Mouse (Mus musculus) spleen, adult 2 months (tissue): Measurements from ENCODE around the gene Acer1. TPM values are rescaled to one million over a fixed set of nuclear protein-coding genes. Genes with fewer than 3 reads are reported as not detected.

ENCODE experiments used
- DNase-seq, 2 experiments: peaks; one replicate each; pipeline versions ENCODE4 v3.0.0 to v3.0.0-alpha.2; 2012 to 2021; ENCODE audit warnings: low spot score in 2 of 2, low read depth in 1 of 2
- H3K27ac ChIP-seq: fragments of 200-500 bp; 2 replicates; pipeline ENCODE4 v1.5.1; 2012; ENCODE audit warnings: low read length, inconsistent platforms; ENCODE audit not compliant: insufficient read depth
- H3K27me3 ChIP-seq: fragments of 200-500 bp; 2 replicates; pipeline ENCODE4 v1.6.1; 2012; ENCODE audit warnings: mild to moderate bottlenecking, moderate library complexity, low read length, inconsistent platforms; ENCODE audit not compliant: control insufficient read depth, insufficient read depth
- H3K36me3 ChIP-seq: fragments of 200-500 bp; 2 replicates; pipeline ENCODE4 v1.6.1; 2012; ENCODE audit warnings: mild to moderate bottlenecking, low read length, inconsistent platforms; ENCODE audit not compliant: control insufficient read depth, insufficient read depth
- H3K4me1 ChIP-seq: fragments of 200-500 bp; 2 replicates; pipeline ENCODE4 v1.6.1; 2011; ENCODE audit warnings: inconsistent platforms; ENCODE audit not compliant: control insufficient read depth, insufficient read depth, insufficient read length
- H3K4me3 ChIP-seq: fragments of 200-500 bp; 2 replicates; pipeline ENCODE4 v1.5.1; 2011; ENCODE audit warnings: mild to moderate bottlenecking, inconsistent platforms; ENCODE audit not compliant: insufficient read depth, insufficient read length; ENCODE audit errors: extremely low read depth
- CTCF ChIP-seq: fragments of 200-500 bp; IDR thresholded peaks from 2 replicates; pipeline ENCODE4 v1.5.1; 2011; ENCODE audit warnings: mild to moderate bottlenecking, inconsistent platforms; ENCODE audit not compliant: insufficient read depth, insufficient read length, insufficient replicate concordance; ENCODE audit errors: extremely low read depth
- POLR2A ChIP-seq: fragments of 200-500 bp; IDR thresholded peaks from 2 replicates; pipeline ENCODE4 v1.6.1; 2011; ENCODE audit warnings: low read depth, low read length, inconsistent platforms
- WGBS: fragments of 180-500 bp; shearing (Covaris S2); methylation state at CpG from one replicate; pipeline ENCODE4 v1.1.7; 2018; 5-methylcytosine and 5-hydroxymethylcytosine counted together
- polyA plus RNA-seq: library from polyadenylated mRNA; depleted of rRNA; stranded (reverse); fragments of >200 nt; gene quantifications from 2 replicates; pipeline ENCODE4 v1.2.3, GENCODE M21; 2012

Acer1 gene
- polyA plus RNA-seq, 1 experiment: not detected

DNA sequence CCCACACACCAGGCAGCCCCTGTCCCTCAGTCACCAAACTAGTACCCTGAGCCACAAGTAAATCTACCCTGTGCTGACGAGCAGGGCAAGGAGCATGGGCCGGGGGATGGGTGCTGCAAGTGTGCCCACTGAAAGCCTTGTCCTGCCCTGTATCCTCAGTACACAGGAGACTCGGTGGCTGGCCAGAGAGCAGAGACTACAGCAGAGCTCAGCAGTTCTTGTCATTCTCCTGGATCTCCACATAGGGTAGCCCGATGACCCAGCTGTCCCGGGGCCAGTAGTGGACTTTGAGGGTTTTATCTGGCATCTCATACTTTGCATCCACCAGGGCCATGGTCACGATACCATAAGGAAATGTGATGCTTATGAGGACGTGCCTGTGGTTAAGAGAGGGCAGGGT, 27.1 kb downstream of the Acer1 start:
- Histone ChIP-seq H3K36me3 (no peaks in the 10 kb centered on the region), H3K4me3 (no peak overlapping the region), H3K4me1 (0 out of 2 replicates have a peak, but pooled peaks cover 3% of the 10 kb centered on the region), H3K27me3 (no peaks in the 10 kb centered on the region), H3K27ac (no peak overlapping the region)
- 73% methylated on average over 7 of the region's 7 CpGs for WGBS
- DNase-seq: no peak
- TF ChIP-seq CTCF: no peak

GRCm38 (mm10) chr17:56952639-56953038, 29.3 kb downstream of the Acer1 start:
- no peak overlapping the region for H3K4me3 ChIP-seq
- H3K36me3 ChIP-seq: no peaks in the 10 kb centered on the region
- WGBS: 92% methylated on average over 1 of the region's 1 CpGs
- H3K27ac ChIP-seq: no peak overlapping the region
- no peaks in the 10 kb centered on the region for H3K4me1 ChIP-seq
- no peak for DNase-seq
- no peaks in the 10 kb centered on the region for H3K27me3 ChIP-seq
- no peak for TF ChIP-seq CTCF
- TF ChIP-seq POLR2A: no peak

DNA sequence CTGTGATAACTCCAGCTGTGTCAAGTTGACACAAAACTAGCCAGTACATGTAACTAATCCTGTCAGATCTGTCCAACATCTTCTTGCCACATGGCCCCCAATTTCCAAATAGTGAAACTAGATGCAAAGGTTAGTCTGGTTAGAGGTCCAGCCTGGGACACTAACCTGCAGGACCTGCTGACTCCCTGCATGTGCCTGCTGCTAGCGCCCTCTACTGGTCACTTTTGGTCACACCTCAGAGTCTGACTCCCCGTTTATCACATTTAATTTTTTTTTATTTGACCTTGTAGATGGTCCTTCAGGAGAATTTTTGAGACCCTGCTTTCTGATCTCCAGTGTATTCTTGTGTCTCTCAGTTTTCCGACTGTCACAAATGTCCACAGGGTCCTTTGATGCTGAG, 31.0 kb downstream of the Acer1 start:
- peak; percentile 44 to 64 for DNase-seq
- Histone ChIP-seq H3K27ac (no peak overlapping the region), H3K27me3 (no peaks in the 10 kb centered on the region), H3K4me1 (no peaks in the 10 kb centered on the region), H3K36me3 (no peaks in the 10 kb centered on the region), H3K4me3 (no peak overlapping the region)
- no peak for TF ChIP-seq POLR2A
- peak; percentile 85; the same call in 1 of the 2 replicates for TF ChIP-seq CTCF
- 38% methylated on average over 3 of the region's 3 CpGs for WGBS

DNA sequence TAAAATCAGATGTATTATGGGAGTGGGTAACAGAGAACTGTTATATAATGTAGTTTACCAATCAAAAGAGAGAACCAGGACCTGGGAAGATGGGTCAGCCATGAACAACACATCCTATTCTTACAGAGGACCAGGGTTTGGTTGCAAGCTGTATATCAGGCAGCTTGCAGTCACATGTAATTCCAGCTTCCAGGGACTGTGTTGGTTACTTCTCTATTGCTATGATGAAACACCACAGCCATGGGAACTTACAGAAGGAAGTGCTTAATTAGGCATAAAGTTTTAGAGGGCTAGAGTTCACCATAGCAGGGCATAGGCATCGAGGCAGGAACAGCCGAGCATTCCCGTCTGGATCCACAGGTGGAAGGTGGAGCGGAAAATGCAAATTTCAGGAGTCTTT, 43.2 kb downstream of the Acer1 start:
- no peak for TF ChIP-seq CTCF
- TF ChIP-seq POLR2A: no peak
- H3K4me1 ChIP-seq: peaks cover 3% of the 10 kb centered on the region; the same call in 1 of the 2 replicates
- no peaks in the 10 kb centered on the region for H3K36me3 ChIP-seq
- H3K27ac ChIP-seq: no peak overlapping the region
- WGBS: 85% methylated on average over 4 of the region's 4 CpGs
- H3K27me3 ChIP-seq: no peaks in the 10 kb centered on the region; the same call in 1 of the 2 replicates
- DNase-seq: no peak
- no peak overlapping the region for H3K4me3 ChIP-seq

DNA sequence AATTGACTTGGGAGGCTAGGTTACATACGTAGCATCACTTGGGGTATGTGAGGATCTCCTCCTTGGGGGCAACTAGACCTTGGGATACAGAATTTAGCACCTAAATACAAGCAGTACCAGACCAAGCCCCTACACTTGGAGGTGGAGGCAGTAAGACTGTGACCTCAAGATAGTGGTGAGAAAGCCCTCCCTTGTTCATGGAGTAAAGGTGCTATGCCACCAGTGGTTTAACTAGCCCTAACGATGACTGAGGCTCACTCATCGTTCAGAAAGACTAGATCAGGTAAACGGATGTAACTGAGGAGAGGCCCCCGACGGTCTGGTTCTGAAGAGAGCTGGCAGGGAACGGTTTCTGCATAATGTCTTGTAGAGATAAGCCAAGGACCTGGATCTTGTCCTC, 45.2 kb downstream of the Acer1 start:
- WGBS: 91% methylated on average over 7 of the region's 7 CpGs
- TF ChIP-seq POLR2A: no peak
- TF ChIP-seq CTCF: no peak
- H3K27me3 ChIP-seq: no peaks in the 10 kb centered on the region; the same call in 1 of the 2 replicates
- peaks cover 3% of the 10 kb centered on the region; the same call in 1 of the 2 replicates for H3K4me1 ChIP-seq
- H3K4me3 ChIP-seq: no peak overlapping the region
- H3K27ac ChIP-seq: no peak overlapping the region
- DNase-seq: no peak
- H3K36me3 ChIP-seq: no peaks in the 10 kb centered on the region

DNA sequence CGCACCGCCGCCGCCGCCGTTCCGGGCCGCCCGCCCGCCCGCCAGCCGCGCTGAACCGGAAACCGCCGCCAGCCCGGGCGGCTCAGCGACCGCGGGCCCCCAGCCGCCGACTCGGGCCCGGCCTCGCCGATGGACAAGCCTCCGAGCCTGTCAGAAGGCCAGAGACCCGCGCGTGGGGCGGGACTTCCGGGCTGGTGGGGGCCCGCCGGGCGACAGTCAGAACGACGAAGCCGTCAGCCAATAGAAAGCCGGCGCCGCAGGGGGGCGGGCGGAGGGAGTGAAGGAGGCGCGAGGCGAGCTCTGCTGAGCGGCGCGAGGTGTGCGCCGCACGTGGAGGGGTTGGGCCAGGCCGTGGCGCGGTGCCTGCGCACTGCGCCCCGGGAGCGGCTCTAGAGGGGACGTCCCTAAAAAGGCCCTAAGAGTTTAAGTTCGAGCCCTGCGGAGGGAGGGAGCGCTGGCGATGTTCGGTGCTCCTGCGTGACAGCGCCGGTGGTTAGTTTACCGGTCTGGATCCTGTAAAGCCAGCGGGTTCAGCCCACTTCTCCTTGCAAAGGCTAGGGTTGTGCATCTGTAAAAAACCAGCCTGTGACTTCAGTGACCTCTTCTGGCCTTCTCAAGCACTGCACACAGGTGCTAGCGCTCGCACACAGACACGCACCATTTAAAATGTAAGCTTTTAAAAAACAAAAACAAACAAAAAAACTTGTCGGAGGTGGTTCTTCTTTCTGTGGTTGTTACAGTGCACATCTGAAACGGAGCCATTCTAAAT, 46.4 kb downstream of the Acer1 start, which contains the start of gene Mllt1:
Mllt1 (minus strand) TSS at position 53 of the 769 bp plus-strand sequence.
- peak; percentile 12; the same call in 1 of the 2 replicates for TF ChIP-seq CTCF
- no peak for TF ChIP-seq POLR2A
- peaks cover 3% of the 10 kb centered on the region; the same call in 1 of the 2 replicates for H3K4me1 ChIP-seq
- H3K4me3 ChIP-seq: peak within 1 kb of the TSS; percentile 88
- WGBS: 7% methylated on average over 76 of the region's 76 CpGs
- peak; percentile 92 to 100 for DNase-seq
- no peaks in the 10 kb centered on the region for H3K36me3 ChIP-seq
- H3K27me3 ChIP-seq: no peaks in the 10 kb centered on the region
- H3K27ac ChIP-seq: peak within 1 kb of the TSS; percentile 37; the same call in 1 of the 2 replicates
